Mouse (Mus musculus): ENCODE measurements around the gene Shank2.

The Shank2 gene

DNA sequence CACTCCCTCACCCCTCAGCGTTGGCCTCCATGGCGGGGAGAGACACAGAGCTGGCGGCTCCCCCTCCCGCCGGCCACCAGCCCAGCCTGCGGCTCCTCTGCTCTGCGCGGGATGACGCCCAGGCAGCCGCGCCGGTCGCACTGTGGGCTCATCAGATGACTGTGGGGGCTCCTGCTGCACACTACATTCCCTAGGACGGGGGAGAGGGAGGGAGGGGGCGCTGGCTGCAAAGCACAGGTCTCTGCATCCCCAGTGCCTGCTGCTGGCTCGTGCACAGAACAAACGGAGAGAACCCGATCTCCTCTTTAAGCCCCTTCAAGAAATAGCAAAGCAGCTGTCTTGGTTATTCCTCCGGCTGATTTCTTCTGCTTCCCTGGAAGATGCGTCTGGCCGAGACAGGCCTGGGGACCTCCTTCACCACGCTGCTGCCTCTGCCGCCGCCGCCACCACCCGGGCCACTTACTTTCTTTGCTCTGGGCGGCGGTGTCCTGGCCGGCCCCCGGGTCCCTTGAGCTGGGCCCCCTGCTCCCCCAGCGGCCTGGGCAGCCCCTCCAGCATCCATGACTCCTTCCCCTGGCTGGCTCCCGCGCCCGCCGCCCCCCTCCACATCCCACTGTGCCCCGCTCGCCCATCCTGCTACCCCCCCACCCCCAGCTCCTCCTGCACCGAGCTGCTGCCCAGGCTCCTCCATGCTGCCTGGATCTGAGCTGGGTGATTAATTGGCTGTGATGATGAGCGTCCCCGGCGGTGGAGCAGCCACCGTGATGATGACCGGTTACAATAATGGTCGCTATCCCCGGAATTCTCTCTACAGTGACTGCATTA lies 282.7 kb downstream of the Shank2 start:
- no peak for DNase-seq

DNA sequence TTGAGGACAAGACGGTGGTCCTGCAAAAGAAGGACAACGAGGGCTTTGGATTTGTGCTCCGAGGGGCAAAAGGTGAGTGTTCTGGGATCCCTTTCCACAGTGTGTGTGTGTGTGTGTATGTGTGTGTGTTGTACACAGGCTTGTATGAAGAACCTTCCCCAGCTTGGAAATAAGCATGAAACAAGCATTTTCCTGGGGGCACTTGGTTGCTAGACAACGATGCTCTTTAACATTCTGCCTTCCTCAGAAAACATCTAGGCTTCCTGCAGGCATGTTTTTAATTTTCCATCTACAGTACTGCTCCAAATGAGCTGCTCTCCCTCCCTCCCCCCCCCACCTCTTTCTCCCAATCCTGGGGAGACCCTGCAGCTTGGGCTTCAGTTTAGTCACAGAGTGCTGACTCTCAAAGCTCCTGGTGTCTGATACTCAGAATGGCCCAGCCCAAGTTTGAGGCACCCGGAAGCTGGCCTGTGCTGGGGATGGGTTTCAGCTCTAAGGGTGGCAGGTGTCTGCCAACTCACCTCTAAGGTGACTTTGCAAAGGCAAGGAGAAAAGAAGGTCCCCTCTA lies 283.4 kb downstream of the Shank2 start:
- DNase-seq, result no peak

DNA sequence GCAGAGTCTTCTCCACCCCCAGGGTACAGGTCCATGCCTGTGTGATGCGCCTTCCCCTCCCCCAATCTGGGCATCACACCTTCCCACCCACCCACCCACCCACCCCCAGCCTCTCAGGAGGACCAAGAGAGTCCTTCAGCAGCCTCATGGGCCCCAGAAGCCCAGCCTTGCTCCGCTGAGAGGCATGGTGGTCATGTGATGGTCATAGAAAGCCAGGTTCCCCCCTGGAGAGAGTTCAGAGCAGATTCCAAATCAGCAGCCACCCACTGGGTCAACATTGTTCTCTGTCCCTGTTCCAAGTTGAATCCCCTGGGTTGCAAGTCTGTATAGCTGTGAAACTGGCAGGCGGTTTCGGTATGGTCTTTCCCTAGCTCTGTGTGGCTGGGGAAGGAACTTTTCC lies 284.2 kb downstream of the Shank2 start:
- DNase-seq, result no peak

DNA sequence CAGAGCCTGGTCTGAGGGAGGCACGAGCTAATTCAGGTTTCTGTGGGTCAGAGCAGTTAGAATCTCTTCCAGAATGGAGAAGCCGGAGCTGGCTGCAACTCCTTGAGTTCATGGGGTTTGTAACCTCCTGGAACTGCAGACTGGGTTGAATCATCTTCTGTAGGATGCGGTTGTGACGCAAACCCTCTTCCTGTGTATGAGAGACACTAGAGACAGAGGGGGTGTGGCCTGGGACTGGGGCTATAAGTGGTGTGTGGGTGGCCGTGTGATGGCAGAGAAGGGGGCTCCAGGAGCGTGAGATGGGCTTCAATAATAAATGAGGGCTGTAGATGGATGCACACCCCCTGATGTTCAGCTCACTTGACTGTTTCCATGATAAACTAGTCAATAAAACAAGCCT lies 286.3 kb downstream of the Shank2 start:
- DNase-seq, result no peak

DNA sequence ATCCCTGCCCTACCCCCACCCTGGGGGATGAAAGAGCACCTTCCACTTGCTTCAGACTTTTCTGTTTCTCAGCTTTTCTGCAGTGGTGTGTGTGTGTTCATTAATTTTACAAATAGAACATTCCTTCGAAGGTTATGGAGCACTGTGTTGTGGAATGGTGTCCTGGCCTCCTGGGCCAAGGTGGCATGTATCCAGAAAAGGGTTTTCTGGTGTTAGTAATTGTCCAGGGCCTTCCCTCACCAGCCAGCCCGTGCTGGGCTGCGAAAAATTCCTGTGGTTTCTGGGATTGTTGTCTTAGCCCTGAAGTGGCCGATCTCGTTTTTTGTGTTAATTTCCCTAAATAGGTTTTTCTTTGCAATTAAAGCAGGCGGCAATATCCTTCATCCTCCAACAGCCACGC lies 289.8 kb downstream of the Shank2 start:
- peak; percentile 13 for DNase-seq

DNA sequence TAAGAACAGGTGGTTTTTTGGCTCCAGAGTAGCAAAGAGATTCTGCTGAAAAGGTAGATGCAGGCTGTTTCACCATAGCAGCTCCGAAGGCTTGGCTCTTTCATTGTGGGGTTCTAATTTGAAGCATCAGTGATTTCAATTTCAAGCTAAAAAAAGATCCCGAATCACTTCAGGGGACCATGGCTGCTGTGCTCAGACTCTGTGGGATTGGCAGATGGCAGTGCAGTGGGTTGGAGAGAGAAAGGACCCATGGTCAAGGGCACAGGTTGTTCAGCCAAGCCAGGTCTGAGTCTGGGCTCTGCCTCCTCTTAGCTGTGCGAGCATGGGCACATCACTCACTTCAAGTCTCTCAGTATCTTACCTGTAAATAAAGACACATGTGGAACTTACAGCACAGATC lies 291.9 kb downstream of the Shank2 start:
- no peak for DNase-seq

DNA sequence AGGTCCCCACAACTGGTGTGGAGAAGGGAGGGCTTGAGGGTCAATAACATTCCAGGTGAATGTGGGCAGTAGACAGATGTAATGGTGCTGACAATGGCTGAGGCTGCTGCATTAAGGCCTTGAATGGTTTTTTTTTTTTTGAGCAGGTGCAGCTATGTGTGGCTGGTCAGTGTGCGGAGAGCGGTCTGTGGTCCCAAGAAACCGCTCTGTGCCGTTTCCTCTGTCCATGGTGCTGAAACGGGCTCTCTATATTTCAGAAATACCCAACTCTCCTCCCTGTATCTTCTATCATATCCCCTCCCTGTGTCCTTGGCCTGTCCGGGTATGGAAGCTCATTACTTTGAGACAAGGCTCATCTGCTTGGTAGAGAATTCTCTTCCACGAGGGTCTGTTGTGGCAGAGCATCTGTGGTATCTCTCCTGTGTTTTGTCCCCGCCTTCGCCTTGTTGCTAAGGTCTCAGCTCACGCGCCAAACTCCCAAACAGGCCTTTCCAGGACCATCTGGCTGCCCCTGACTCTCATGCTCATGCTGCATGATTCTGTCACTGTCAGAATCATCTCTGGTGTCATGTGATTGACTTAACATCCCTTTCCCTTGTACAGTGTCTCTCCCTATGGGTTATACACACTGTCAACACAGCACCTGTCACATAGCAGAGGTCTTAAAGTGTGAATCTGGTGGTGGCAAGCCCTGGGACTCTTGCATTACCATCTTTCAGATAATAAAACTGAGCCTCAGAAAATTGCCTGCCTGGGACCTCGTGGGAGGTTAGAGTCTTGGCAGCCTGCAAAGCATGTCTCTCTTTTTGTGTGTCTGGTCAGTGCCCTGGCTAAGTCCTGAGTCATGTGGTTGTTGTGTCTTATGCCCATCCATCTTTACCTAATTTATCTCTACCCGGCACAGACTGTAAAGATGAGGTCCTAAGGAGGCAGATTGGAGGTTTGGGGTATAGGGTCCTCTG lies 292.8 kb downstream of the Shank2 start:
- no peak for DNase-seq

DNA sequence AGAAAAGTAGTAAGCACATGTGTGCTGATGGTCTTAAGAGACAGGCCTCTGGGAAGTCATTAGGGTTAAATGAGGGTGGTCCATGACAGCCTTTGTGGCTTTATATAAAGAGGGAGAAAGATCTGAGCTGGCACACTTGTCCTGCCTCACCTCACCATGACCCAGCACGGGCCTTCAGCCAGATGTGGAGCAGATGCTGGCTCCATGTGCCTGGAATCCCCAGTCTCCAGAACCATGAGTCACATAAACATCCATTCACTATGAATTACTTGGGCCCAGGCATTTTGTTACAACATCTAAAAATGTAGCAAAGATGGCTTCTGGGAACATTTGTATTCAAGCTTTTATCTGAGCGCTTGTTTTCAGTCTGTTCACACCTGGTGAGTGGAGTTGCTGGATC lies 297.6 kb downstream of the Shank2 start:
- DNase-seq, result no peak

DNA sequence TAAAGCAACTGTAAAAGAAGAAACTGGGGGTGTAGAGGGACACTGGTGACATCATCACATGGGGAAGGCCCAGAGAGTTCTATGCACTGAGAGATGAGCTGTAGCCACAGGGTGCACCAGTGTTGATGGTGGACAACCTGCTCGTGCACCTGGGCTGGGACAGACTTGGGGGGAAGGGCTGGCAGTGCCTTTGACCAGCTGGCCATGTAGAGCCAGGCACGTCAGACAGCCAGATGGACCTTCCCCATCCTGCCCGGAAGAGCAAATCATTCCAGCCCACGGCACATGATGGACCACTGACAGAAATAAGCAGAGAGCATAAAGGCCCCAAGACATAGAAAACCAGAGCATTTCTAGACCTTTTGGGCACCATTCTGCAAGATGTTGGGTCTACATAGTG lies 299.9 kb downstream of the Shank2 start:
- no peak for DNase-seq

DNA sequence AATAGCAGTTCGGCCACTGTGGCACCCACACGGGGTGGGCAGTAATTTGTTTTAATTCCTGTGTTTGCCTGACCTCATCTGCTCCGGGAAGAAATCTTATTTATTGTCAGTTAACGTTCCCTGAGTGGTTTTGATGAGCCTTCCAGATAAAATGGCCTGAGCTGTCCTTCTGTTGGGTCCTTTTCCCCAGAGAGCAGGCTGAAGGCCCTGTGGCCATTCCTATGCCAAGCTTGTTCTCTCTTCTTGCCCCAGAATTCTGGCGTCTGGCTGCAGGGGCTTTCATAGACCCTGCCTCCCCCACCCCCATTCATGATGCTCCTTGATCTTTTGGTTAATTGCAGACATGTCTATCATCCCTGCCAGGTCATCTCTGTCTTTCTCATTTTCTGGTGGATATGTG lies 300.8 kb downstream of the Shank2 start:
- DNase-seq, result no peak

DNA sequence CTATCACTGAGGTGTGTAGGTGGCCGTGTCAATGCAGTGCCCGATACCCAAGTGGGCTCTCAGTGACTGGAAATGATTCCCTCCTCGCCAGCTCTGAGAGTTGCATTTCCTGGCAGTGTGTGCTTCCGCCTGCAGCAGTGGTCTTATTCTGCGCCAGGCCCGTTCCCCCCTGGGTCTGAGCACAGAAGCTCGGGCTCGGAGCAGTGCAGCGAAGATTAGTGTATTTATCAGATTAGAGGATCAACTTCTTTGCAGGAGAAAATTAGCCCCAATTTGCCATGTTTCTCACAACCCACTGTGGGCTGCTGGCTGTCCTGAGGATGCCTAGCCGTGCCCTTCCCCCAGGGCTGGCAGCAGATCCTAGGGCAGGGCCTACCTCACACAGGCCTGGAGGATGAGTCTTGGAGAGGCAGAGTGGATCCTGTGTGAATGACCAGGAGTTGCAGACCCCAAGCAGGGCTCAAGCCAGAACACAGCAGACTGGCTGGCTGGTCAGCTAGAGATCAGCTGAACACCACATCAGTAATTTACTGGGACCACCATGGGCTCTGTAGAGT lies 306.2 kb downstream of the Shank2 start:
- no peak for DNase-seq

DNA sequence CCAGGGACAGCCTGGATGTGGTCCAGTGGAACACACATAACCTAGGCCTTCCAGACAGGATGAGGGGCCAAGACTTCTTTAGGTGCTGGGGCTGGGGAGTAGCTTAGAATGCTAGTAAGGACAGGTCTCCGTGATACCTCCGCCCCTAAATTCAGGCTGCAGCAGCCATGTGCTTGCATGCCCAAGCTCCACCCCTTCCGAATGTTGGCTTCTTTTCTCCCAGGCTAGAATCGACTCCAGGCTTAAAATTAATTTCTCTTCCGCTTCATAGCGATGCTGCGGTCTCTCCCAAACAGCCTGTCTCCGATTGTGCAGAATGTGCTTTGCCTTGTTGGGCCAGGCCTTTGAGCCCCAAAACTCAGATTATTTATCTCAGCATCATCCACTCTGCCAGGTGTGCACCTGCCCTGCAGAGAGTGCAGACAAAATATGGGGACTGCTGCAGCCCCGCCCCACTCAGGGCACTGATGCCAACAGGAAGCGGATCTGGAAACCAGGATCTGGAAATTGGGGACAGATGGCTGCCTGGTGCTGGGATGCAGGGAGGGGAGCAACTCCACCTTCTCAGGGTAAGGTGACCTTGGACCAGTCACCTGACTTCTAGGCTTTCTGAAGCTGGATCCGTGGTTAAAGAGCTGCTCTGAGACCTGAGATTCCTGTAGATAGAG lies 312.8 kb downstream of the Shank2 start:
- DNase-seq, result no peak

DNA sequence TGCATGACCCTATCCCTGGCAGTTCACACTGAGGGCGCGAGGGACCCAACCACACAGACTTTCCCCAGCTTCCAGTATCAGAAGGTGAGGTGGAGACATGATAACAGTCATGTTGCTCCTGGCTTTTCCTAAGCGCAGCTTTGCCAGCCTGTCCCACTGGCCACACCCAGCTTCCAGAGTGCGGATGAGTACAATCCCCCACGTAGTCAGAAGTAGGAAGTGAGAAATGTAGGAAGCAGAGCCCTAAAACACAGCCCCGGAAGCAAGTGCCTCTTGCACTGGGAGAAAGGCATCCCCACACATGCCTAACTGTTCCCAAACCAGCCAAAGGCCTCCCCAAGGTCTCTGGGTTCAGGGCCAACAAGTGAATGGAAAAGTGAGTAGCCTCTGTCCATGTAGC lies 314.5 kb downstream of the Shank2 start:
- DNase-seq, result no peak

DNA sequence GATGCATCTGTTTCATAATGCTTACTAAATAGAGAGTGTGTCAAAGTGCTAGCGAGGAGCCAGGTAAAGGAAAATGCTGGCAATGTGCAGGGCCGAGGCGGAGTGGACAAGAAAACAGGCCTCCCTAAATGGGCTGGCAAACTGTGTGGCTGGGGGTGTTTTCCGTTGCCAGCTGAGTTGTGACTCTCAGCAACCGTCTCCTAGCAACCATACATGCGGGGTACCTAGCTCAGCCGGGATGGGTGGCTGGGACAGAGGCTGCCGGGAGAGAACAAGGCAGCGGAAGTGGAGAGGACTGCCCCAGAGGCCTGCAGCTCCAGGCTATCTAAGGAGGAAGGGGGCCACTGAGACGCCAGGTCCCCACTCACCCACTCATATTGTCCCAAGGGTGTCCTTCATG lies 315.1 kb downstream of the Shank2 start:
- DNase-seq, result no peak

DNA sequence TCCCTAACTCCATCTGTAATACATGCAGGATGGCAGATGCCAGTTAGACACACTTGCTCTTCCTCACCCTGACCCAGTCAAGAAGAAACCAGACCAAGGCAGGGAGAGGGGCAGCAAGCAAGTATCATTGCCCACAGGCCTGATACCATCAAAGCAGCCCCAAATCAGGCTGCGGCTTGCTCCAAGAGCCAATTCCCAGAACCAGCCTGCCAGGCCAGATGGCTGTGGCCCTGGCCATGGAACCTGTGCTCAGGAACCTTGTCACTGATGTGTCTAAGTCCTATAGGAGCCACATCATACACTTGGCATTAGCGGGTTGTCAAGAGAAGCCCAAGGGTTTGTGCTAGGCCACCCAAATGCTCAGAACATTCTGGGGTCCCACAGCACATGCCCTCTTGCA lies 322.3 kb downstream of the Shank2 start:
- no peak for DNase-seq

DNA sequence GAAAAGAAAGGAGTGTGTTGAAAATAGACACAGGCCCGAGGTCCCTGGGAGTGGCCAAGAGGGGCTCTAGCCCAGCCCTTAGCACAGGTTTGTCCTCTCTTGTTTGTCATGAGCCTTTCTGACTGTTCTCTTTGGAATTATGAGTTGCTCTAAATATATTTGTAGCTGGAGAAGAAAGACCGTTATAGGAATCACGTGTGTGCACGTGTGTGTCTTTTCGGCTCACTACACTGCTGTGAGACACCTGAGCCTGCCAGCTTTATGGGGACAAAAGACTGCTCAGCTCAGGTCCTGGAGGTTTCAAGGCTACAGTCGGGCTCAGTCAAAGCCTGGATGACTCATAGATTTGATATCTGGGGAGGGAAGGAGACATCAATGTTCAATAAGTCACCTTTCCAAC lies 323.1 kb downstream of the Shank2 start:
- no peak for DNase-seq

DNA sequence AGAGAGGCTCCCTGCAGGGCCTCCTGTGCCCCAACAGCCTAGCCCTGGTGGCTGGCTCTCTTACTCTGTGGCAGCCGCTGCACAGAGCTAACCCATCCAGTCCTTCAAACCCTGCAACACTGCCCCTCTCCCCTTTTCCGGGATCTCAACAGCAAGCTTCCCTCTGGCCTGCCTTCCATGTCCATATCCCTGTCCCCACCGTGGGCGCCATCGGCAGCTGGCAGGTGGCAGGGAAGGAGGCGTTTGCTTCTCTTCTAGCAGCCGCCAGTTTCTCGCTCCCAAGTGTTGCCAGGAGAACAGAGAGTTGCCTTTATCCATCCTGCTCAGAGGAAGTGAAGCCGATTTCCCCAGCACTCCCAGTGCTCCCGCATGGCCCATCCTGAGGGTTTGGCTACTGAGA lies 323.9 kb downstream of the Shank2 start:
- no peak for DNase-seq

DNA sequence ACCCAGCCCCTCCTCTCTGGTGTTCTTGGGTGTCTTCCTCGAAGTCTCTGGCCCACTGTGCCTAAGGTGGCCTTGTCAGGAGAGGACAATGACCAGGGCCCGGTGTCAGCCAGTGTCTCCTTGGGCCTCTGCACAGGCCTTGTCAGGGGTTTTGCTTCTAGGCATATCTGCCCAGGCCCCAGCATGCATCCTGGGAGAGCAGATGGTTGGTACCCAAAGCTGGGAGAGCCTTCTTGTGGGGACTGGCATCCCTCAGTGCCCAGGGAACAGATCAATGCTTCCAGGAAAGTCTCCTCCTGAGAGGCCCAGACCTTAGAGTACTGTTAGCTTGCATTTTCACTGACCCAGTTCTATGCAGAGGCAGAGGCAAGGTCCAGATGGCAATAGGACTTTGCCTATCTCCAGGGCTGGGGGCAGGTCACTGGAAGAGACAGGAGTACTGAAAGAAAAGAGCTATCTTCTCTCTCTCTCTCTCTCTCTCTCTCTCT lies 327.7 kb downstream of the Shank2 start:
- DNase-seq, result peak; percentile 9

DNA sequence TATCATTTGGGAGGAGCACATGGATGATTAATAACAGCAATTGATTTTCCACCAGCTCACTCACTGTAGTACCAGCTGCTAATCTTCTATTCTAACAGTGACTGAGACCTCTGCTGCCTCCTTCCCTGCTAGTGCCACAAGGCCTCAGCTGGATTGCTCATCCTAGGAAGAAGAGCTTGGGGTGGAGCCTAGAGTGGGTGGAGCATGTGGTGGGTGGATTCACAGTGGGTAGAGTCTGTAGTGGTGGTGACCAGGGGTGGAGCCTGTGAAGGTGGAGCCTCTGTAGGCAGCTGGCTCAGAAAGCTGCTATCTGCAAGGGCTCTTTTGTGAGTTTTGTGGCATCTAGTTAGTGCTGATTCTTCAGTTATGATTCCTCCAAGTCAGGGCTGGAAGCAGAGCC lies 334.9 kb downstream of the Shank2 start:
- DNase-seq, result no peak

DNA sequence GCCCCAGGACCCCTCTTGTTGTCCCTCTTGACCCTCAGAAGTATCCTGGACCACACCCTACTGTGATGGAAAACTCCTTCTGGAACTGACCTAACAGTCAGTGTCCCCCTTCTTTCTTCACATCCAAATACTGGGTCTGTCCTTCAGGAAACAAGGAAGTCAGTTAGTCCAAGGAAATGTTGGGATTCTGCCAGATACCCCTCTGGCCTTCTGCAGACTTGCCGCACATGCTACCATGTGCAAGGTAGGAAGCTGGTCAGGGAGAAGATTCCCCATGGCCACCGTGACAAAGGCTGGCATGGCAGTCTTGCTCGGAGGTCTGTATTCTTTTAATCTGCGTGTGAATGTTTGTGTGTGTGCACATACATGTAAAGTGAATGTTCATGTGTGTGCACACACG lies 337.0 kb downstream of the Shank2 start:
- no peak for DNase-seq

DNA sequence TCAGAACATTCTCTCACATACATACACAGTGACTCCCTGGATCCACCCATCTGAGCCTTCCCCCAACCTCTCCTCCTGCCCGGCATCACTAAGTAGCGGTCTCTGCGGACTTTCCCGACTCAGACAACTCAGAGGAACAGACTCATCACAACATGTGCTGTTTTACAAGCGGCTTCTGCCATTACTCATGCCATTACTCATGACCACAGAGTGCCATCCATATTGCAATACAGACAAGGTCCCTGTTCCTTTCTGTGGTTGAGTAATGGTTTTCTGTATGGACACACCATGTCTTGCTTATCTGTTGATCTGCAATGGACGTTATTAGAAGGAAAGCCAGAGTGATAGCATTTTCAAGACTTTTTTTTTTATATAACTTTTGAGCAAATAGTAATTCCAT lies 338.6 kb downstream of the Shank2 start:
- DNase-seq, result no peak

DNA sequence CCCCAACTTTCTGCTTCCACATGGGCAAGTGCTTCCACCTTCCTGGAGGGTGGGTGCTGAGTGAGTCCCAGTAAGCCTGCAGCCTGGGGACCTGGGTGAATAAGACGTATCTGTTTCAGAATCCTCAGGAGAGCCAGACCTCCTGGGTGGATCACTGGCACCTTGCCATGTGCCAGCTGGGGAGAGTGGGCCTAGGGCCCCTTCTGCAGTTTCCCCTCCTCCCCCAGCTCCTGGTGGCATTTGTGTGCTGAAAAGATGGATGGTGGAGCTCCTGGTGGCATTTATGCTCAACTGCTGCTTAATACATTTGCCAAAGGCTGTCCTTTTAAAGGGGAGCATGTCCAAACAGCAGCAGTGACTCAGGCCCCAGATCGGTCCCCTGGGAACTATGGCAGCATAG lies 364.4 kb downstream of the Shank2 start:
- DNase-seq, result no peak

DNA sequence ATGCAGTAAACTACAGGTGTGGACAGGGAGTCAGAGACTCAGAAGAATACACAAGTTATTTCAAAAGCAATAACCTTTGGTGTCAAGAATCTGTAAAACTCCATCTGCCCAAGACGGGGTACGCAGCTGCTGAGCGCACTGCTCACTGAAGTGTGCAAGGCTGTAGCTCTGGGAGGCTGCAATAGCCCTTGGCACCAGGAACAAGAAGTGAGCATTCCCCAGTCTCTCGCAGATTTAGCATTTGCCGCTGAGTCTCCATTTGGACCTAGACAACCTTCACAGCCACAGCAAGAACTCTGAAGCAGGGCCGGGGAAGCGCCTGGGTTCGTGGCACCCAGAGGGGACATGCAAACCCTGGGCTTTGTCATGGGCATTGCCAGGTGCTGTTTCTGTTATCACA lies 371.3 kb downstream of the Shank2 start:
- DNase-seq, result no peak

All from kidney, adult 18-20 months (tissue).